Mouse (Mus musculus): Measurements from ENCODE around the gene Ptges2. TPM values are rescaled to one million over a fixed set of nuclear protein-coding genes. Genes with fewer than 3 reads are reported as not detected.
A peak's percentile ranks its signal among the peaks of the same experiment; 100 is the strongest.
"Not testable (repeated sequence)": the region's sequence is repeated elsewhere in the genome, so short reads cannot be mapped to it uniquely, and the experiment has no call there.

The Ptges2 gene
- 10 to 100 TPM; 58.8 to 71.3 (median 63.6) TPM for total RNA-seq (2022)

- DNase-seq (ENCODE audit: low spot score), result peak; percentile 91
These were observed at the start of gene Ptges2 for GRCm38 (mm10) chr2:32395484-32395945. TSS of gene Ptges2 (plus strand) at chr2:32395896.

GRCm38 (mm10) chr2:32347019-32347418, 48.7 kb upstream of the Ptges2 start:
- no peak for DNase-seq (ENCODE audit: low spot score)

GRCm38 (mm10) chr2:32348311-32348710, 47.4 kb upstream of the Ptges2 start:
- no peak for DNase-seq (ENCODE audit: low spot score)

GRCm38 (mm10) chr2:32349625-32350255, 46.0 kb upstream of the Ptges2 start:
- DNase-seq (ENCODE audit: low spot score), result no peak

GRCm38 (mm10) chr2:32350471-32351051, 45.1 kb upstream of the Ptges2 start:
- no peak for DNase-seq (ENCODE audit: low spot score)

- no peak for DNase-seq (ENCODE audit: low spot score)
These were observed 44.2 kb upstream of the Ptges2 start for GRCm38 (mm10) chr2:32351471-32351961.

GRCm38 (mm10) chr2:32352151-32353006, 43.3 kb upstream of the Ptges2 start, which contains the start of gene Ciz1:
TSS of gene Ciz1 (plus strand) at chr2:32352327.
- DNase-seq (ENCODE audit: low spot score), result no peak

GRCm38 (mm10) chr2:32353007-32353542, 42.6 kb upstream of the Ptges2 start, which contains the start of gene Dnm1:
TSS of gene Dnm1 (minus strand) at chr2:32353338.
- peak; percentile 85 for DNase-seq (ENCODE audit: low spot score)

- DNase-seq (ENCODE audit: low spot score), result no peak
These were observed 41.9 kb upstream of the Ptges2 start for GRCm38 (mm10) chr2:32353836-32354235.

GRCm38 (mm10) chr2:32354336-32354895, 41.3 kb upstream of the Ptges2 start:
- no peak for DNase-seq (ENCODE audit: low spot score)

- no peak for DNase-seq (ENCODE audit: low spot score)
These were observed 39.5 kb upstream of the Ptges2 start for GRCm38 (mm10) chr2:32356216-32356615.

GRCm38 (mm10) chr2:32357710-32358109, 38.0 kb upstream of the Ptges2 start:
- DNase-seq (ENCODE audit: low spot score), result no peak

- no peak for DNase-seq (ENCODE audit: low spot score)
These were observed 37.3 kb upstream of the Ptges2 start for GRCm38 (mm10) chr2:32358381-32358780.

GRCm38 (mm10) chr2:32360741-32361140, 35.0 kb upstream of the Ptges2 start:
- peak; percentile 79 for DNase-seq (ENCODE audit: low spot score)

- DNase-seq (ENCODE audit: low spot score), result peak; percentile 56
These were observed 34.3 kb upstream of the Ptges2 start for GRCm38 (mm10) chr2:32361437-32361836.

- not testable (repeated sequence) for DNase-seq (ENCODE audit: low spot score)
These were observed 33.4 kb upstream of the Ptges2 start for GRCm38 (mm10) chr2:32362274-32362673.

GRCm38 (mm10) chr2:32362817-32363340, 32.8 kb upstream of the Ptges2 start:
- peak; percentile 89 for DNase-seq (ENCODE audit: low spot score)

- peak; percentile 64 for DNase-seq (ENCODE audit: low spot score)
These were observed 32.2 kb upstream of the Ptges2 start for GRCm38 (mm10) chr2:32363376-32364106.

GRCm38 (mm10) chr2:32364121-32364520, 31.6 kb upstream of the Ptges2 start:
- no peak for DNase-seq (ENCODE audit: low spot score)

- DNase-seq (ENCODE audit: low spot score), result no peak
These were observed 28.4 kb upstream of the Ptges2 start for GRCm38 (mm10) chr2:32367315-32367714.

All from heart, adult 8-10 months (tissue).